Mouse (Mus musculus) monocyte, adult 2 months (primary cell): ENCODE data around the gene 1700020D05Rik.

ENCODE experiments used
- DNase-seq, 2 experiments: peaks; one replicate each; pipeline ENCODE4 v3.0.0; 2022; ENCODE audit warnings: low spot score in 2 of 2, low read depth in 1 of 2

1700020D05Rik gene

GRCm38 (mm10) chr19:5503687-5504086 lies at the start of gene 1700020D05Rik:
Gene 1700020D05Rik, minus strand, starts transcription at chr19:5503787.
- no peak for DNase-seq

- DNase-seq = no peak
Measured at GRCm38 (mm10) chr19:5547471-5548056, 44.0 kb upstream of the 1700020D05Rik start.

- no peak for DNase-seq
Measured at GRCm38 (mm10) chr19:5544031-5544430, 40.4 kb upstream of the 1700020D05Rik start.

GRCm38 (mm10) chr19:5543362-5543761 lies 39.8 kb upstream of the 1700020D05Rik start:
- no peak for DNase-seq

GRCm38 (mm10) chr19:5538786-5539185 lies 35.2 kb upstream of the 1700020D05Rik start:
- no peak for DNase-seq

GRCm38 (mm10) chr19:5532520-5532919 lies 28.9 kb upstream of the 1700020D05Rik start:
- no peak for DNase-seq

- DNase-seq = no peak
Measured at GRCm38 (mm10) chr19:5530138-5530524, 26.5 kb upstream of the 1700020D05Rik start.

- DNase-seq = peak; percentile 86 to 91
Measured at GRCm38 (mm10) chr19:5529325-5530137, 25.9 kb upstream of the 1700020D05Rik start.

- DNase-seq = no peak
Measured at GRCm38 (mm10) chr19:5525204-5525603, 21.6 kb upstream of the 1700020D05Rik start.

GRCm38 (mm10) chr19:5518721-5519120 lies 15.1 kb upstream of the 1700020D05Rik start:
- no peak for DNase-seq

GRCm38 (mm10) chr19:5516906-5517505 lies 13.4 kb upstream of the 1700020D05Rik start:
- DNase-seq = no peak

- DNase-seq = no peak
Measured at GRCm38 (mm10) chr19:5515840-5516777, 12.5 kb upstream of the 1700020D05Rik start.

- no peak for DNase-seq
Measured at GRCm38 (mm10) chr19:5513005-5513349, 9.4 kb upstream of the 1700020D05Rik start.

- DNase-seq = peak; percentile 33 to 43
Measured at GRCm38 (mm10) chr19:5512091-5513004, 8.8 kb upstream of the 1700020D05Rik start.

- DNase-seq = no peak
Measured at GRCm38 (mm10) chr19:5511074-5511632, 7.6 kb upstream of the 1700020D05Rik start.

GRCm38 (mm10) chr19:5510031-5511026 lies 6.7 kb upstream of the 1700020D05Rik start, which contains the start of gene Snx32:
Gene Snx32, minus strand, starts transcription at chr19:5510538.
- peak; percentile 87 to 92 for DNase-seq

- DNase-seq = no peak
Measured at GRCm38 (mm10) chr19:5500330-5500875, 3.2 kb downstream of the 1700020D05Rik start.

- no peak for DNase-seq
Measured at GRCm38 (mm10) chr19:5496052-5496370, 7.6 kb downstream of the 1700020D05Rik start.
